Mouse (Mus musculus) c-Kit-positive CD71-positive TER-119-negative erythroid progenitor cells, embryonic 14.5 days (primary cell): ENCODE results near the gene Cdk5rap1.

Source experiments
- DNase-seq: peaks from one replicate; pipeline ENCODE4 v3.0.0-alpha.2; 2013; ENCODE audit warnings: low read depth

Gene Cdk5rap1

GRCm38 (mm10) chr2:154372842-154373500 lies at the start of gene Cdk5rap1:
Cdk5rap1 (minus strand) TSS chr2:154373010.
- no peak for DNase-seq

GRCm38 (mm10) chr2:154422181-154422580 lies 49.4 kb upstream of the Cdk5rap1 start:
- DNase-seq: no peak

- DNase-seq: no peak
Observed at GRCm38 (mm10) chr2:154420942-154421731, 48.3 kb upstream of the Cdk5rap1 start.

GRCm38 (mm10) chr2:154419631-154420515 lies 47.1 kb upstream of the Cdk5rap1 start:
- DNase-seq: no peak

- DNase-seq: no peak
Observed at GRCm38 (mm10) chr2:154418001-154418400, 45.2 kb upstream of the Cdk5rap1 start.

- DNase-seq: peak; percentile 53
Observed at GRCm38 (mm10) chr2:154417107-154417506, 44.3 kb upstream of the Cdk5rap1 start.

- DNase-seq: peak; percentile 53
Observed at GRCm38 (mm10) chr2:154412018-154412666, 39.3 kb upstream of the Cdk5rap1 start.

GRCm38 (mm10) chr2:154410355-154410754 lies 37.5 kb upstream of the Cdk5rap1 start:
- DNase-seq: no peak

GRCm38 (mm10) chr2:154407643-154408445 lies 35.0 kb upstream of the Cdk5rap1 start, which contains the start of gene Snta1:
Snta1 (minus strand) TSS chr2:154408099.
- DNase-seq: peak; percentile 70

GRCm38 (mm10) chr2:154407063-154407642 lies 34.3 kb upstream of the Cdk5rap1 start:
- no peak for DNase-seq

- DNase-seq: no peak
Observed at GRCm38 (mm10) chr2:154405447-154405994, 32.7 kb upstream of the Cdk5rap1 start.

GRCm38 (mm10) chr2:154402811-154403210 lies 30.0 kb upstream of the Cdk5rap1 start:
- DNase-seq: no peak

- no peak for DNase-seq
Observed at GRCm38 (mm10) chr2:154401976-154402375, 29.2 kb upstream of the Cdk5rap1 start.

- no peak for DNase-seq
Observed at GRCm38 (mm10) chr2:154399325-154399724, 26.5 kb upstream of the Cdk5rap1 start.

- no peak for DNase-seq
Observed at GRCm38 (mm10) chr2:154398267-154398666, 25.5 kb upstream of the Cdk5rap1 start.

- DNase-seq: no peak
Observed at GRCm38 (mm10) chr2:154396529-154396928, 23.7 kb upstream of the Cdk5rap1 start.

- DNase-seq: no peak
Observed at GRCm38 (mm10) chr2:154394602-154395001, 21.8 kb upstream of the Cdk5rap1 start.

- no peak for DNase-seq
Observed at GRCm38 (mm10) chr2:154390180-154390964, 17.6 kb upstream of the Cdk5rap1 start.

GRCm38 (mm10) chr2:154379103-154379502 lies 6.3 kb upstream of the Cdk5rap1 start:
- no peak for DNase-seq
